Mouse (Mus musculus) regulatory T cell (primary cell): Measurements from ENCODE around the gene Tmem11.

Source experiments
- in situ Hi-C: fragments of 300-600 bp; cut with MboI, MseI; formaldehyde crosslinking; loops from one replicate; pipeline ENCODE4 v1.15.1; 2025; ENCODE audit warnings: high pct_unique_total_duplicates

Gene Tmem11

DNA sequence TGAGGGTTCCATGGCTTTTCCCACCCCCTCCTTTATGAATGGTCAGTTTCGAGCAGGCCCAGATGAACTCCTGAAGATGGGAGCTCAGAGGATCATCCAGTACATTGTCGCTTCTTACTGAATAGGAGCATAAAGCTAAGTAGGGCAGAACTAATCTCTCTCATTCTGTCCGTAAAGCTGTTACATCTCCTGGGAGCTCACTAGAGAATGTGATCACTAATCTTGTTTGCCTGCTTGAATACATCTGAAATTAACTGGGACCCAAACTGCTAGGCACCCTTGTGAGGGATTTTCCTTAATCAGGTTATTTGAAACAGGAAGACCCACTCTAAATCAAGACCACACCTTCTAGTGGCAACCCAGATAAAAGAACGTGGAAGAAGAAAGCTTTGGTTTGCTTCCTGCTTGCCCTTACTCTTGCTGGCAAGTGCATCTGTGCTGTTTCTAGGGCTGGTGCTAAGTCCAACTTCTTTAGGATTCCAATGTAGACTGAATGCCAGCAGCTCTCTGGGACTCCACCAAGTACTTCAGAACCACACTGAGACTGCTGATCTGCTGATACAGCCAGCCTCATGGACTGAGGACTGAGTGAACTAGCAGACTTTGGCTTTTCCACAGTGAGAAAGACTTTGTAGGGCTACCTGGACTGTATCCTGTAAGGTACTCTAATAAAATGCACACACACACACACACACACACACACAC is 51.7 kb downstream of the Tmem11 start:
- in situ Hi-C loops, result no loop called here

DNA sequence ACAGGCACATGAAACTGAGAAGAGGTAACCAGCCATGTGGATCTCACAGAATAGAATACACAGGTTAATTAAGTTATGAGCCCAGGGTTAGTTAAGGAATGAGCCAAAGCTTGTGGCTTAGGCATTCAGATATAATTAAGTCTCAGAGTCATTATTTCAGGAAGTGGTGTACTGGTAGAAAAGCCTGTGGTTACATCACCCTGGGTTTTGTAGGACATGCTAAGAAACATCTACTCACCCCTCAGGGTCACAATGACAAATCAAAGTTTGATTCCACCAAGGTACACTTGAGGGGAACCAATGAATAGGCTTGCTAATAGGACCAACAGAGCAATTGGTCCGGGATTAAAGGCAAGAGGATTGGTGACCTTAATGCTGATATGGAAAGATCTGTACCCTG is 52.4 kb downstream of the Tmem11 start:
- in situ Hi-C loops, result no loop called here

DNA sequence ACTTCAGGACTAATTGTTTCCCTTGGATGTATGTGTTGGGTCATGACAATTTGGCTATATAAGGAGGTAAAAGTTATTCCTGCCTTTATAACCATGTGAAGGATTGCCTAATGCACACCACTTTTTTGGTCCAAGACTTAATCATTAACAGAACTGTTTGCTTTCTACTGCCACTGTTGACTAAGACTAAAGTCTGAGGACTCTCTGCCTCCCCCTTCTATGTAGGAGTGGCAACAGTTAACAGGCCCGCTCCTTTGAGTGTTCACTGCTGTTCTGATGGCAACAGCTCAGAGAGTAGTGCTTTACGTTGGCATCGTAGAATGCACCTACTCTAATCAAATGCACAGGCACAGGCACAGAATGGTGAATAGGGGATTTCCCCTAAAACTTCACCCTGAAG is 53.9 kb downstream of the Tmem11 start:
- in situ Hi-C loops, result no loop called here

DNA sequence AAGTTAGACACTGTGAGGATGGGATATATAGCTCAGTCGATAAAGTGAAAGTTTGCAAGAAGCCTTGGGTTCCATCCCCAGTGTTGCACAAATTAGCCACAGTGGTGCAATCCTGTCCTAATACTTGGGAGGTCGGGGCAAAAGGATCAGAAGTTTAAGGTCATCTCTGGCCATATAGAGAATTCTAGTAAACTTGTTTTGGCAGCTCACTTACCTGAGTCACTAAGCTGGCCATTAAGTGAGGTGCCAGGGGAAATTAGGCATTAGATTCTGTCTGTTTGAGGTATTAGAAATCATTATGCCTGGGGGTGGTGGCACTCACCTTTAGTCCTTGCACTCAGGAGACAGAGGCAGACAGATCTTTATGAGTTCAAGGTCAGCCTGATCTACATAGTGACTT is 55.3 kb downstream of the Tmem11 start:
- in situ Hi-C loops, result no loop called here

DNA sequence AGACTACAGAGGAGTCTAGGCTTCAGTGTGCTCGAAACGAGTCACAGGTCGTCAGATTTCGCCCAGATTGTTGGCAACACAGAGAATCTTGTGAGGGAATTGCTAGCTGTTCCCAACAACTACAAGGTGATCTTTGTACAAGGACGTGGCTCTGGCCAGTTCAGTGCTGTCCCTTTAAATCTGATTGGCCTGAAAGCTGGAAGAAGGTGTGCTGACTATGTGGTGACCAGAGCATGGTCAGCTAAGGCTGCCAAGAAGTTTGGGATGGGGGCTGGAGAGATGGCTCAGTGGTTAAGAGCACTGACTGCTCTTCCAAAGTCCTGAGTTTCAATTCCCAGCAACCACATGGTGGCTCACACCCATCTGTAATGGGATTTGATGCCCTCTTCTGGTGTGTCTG is 62.7 kb downstream of the Tmem11 start:
- in situ Hi-C loops, result no loop called here
